Mouse (Mus musculus): Measurements from ENCODE around the gene Slc25a39.

GRCm38 (mm10) chr11:102445891-102446361 is 38.2 kb upstream of the Slc25a39 start:
- TF ChIP-seq CTCF (IDR thresholded peaks at IDR 0.05; ENCODE audit: low read depth) (no peak), EP300 (optimal IDR thresholded peaks at IDR 0.05) (no peak)
